Mouse (Mus musculus): ENCODE data around the gene Kiss1. TPM values are rescaled to one million over a fixed set of nuclear protein-coding genes. Genes with fewer than 3 reads are reported as not detected.
A peak's percentile ranks its signal among the peaks of the same experiment; 100 is the strongest.
"Not testable (repeated sequence)": the region's sequence is repeated elsewhere in the genome, so short reads cannot be mapped to it uniquely, and the experiment has no call there.

Kiss1 gene
- polyA plus RNA-seq, 1 experiment from 2014 or later, result not detected

DNA sequence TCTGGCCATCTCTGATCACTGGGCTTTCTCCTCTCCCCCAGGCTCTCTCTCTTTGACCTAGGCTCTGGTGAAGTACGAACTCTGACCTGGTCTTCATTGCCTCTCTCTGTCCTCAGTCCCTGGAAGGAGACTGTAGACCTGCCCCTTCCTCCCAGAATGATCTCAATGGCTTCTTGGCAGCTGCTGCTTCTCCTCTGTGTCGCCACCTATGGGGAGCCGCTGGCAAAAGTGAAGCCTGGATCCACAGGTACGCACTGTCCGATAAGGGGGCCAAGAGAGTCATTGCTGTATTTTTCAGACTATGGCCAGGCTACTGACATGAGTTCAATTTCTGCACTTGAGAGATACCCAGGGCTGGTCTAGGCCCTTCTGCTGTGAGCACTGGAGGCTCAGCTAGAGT is 5.4 kb downstream of the Kiss1 start:
- H3K9me3 ChIP-seq (ENCODE audit: control insufficient read depth, low read length), result no peaks in the 10 kb centered on the region
- no peak overlapping the region for H3K9ac ChIP-seq (ENCODE audit: low read length)
- peaks cover 10% of the 10 kb centered on the region; the same call in 1 of the 2 replicates for H3K4me1 ChIP-seq (replicated peaks; ENCODE audit: control insufficient read depth, insufficient read depth, low read length)
- no peak overlapping the region for H3K27ac ChIP-seq (ENCODE audit: low read depth)
- no peak for DNase-seq (ENCODE audit: low spot score)
- H3K4me2 ChIP-seq (ENCODE audit: low read length), result no peak overlapping the region
- no peak for ATAC-seq (replicated peaks; ENCODE audit: low FRiP score, low TSS enrichment, low read depth)
- 60% methylated on average over 5 of the region's 5 CpGs for WGBS
- peaks cover 8% of the 10 kb centered on the region; the same call in 1 of the 2 replicates for H3K27me3 ChIP-seq (replicated peaks; ENCODE audit: control insufficient read depth, insufficient read depth, low read length)
- no peak overlapping the region for H3K4me3 ChIP-seq (ENCODE audit: low read depth, low read length)
- no peaks in the 10 kb centered on the region for H3K36me3 ChIP-seq (ENCODE audit: control insufficient read depth, insufficient read depth, low read length)

DNA sequence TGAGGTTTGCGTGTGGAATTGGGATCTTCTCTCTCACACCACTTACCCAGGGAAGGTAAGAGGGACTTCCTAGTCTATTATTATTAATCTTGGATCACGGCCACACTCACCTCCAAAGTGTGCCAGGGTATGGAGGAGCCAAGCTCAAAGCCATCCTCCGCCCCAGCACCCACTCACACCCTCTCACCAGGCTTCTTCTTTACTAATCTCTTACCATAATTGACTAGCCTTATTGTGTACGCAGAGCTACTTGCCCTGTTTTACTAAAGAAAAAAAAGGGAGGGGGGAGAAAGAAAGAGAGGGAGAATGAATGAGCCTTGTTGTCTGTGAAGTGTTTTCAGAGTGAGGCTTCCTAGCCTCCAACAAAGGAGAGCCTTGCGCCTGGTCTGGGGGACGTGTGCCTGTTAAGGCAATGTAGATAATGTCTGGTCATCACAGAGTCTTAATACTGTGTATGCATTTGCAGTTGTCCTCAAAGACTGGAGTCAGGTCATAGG is 6.7 kb downstream of the Kiss1 start:
- Histone ChIP-seq H3K4me2 (ENCODE audit: low read length) (no peak overlapping the region), H3K9me3 (ENCODE audit: control insufficient read depth, low read length) (no peaks in the 10 kb centered on the region), H3K36me3 (ENCODE audit: control insufficient read depth, insufficient read depth, low read length) (no peaks in the 10 kb centered on the region), H3K4me1 (replicated peaks; ENCODE audit: control insufficient read depth, insufficient read depth, low read length) (peaks cover 10% of the 10 kb centered on the region; the same call in 1 of the 2 replicates), H3K4me3 (ENCODE audit: low read depth, low read length) (no peak overlapping the region), H3K27ac (ENCODE audit: low read depth) (no peak overlapping the region), H3K27me3 (replicated peaks; ENCODE audit: control insufficient read depth, insufficient read depth, low read length) (peaks cover 8% of the 10 kb centered on the region; the same call in 1 of the 2 replicates), H3K9ac (ENCODE audit: low read length) (no peak overlapping the region)
- ATAC-seq (replicated peaks; ENCODE audit: low FRiP score, low TSS enrichment, low read depth), result no peak
- WGBS, result 77% methylated on average over 6 of the region's 6 CpGs
- DNase-seq (ENCODE audit: low spot score), result no peak

DNA sequence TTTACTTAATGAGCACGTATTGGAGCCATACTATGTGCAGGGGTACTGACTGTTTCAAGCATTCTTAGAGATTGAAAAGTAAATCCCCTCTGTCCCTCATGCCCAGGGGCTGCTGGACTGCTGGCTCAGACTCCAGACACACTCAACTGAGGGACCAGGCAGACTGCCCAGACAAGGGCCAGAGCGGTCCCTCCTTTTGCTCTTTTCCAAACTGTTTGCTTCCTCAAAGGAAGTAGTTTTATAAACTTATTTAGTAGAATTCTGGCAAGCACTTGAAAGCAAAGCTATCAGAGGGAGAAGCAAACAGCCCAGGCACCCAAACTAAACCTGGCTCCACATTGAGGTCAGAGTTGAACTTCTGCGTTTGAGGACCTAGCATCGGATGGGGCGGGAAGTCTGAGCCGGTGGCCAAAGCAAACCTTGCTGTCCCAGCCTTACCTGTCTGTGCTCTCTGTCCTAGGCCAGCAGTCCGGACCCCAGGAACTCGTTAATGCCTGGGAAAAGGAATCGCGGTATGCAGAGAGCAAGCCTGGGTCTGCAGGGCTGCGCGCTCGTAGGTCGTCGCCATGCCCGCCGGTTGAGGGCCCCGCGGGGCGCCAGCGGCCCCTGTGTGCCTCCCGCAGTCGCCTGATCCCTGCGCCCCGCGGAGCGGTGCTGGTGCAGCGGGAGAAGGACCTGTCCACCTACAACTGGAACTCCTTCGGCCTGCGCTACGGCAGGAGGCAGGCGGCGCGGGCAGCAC is 7.4 kb downstream of the Kiss1 start:
- Histone ChIP-seq H3K9ac (ENCODE audit: low read length) (peak overlapping the region; percentile 17; the same call in 1 of the 2 replicates), H3K4me2 (ENCODE audit: low read length) (peak overlapping the region; percentile 58), H3K4me3 (ENCODE audit: low read depth, low read length) (peak overlapping the region; percentile 22), H3K4me1 (replicated peaks; ENCODE audit: control insufficient read depth, insufficient read depth, low read length) (peaks cover 10% of the 10 kb centered on the region; the same call in 1 of the 2 replicates), H3K9me3 (ENCODE audit: control insufficient read depth, low read length) (no peaks in the 10 kb centered on the region), H3K27ac (ENCODE audit: low read depth) (no peak overlapping the region), H3K27me3 (replicated peaks; ENCODE audit: control insufficient read depth, insufficient read depth, low read length) (peaks cover 8% of the 10 kb centered on the region; the same call in 1 of the 2 replicates), H3K36me3 (ENCODE audit: control insufficient read depth, insufficient read depth, low read length) (no peaks in the 10 kb centered on the region)
- ATAC-seq (replicated peaks; ENCODE audit: low FRiP score, low TSS enrichment, low read depth), result peak; percentile 55; the same call in 1 of the 2 replicates
- DNase-seq (ENCODE audit: low spot score), result peak; percentile 69
- 7% methylated on average over 34 of the region's 34 CpGs for WGBS

DNA sequence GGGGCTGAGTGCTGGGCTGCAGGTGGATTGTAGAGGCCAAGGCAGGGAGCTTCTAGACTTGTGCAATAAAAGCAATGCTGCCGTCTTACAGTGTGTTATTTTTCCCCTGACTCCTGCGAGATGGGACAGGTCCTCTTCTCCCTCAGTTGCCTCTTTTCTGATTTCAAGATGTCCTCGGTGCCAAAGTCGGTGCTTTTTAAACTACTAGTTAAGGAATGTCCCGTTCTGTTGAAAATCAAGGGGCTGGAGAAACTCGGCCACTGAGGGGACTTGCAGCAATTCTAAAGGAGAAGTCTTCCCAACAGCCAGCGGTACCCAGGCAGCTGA is 7.9 kb downstream of the Kiss1 start:
- Histone ChIP-seq H3K4me2 (ENCODE audit: low read length) (peak overlapping the region; percentile 58), H3K4me3 (ENCODE audit: low read depth, low read length) (peak overlapping the region; percentile 22), H3K36me3 (ENCODE audit: control insufficient read depth, insufficient read depth, low read length) (no peaks in the 10 kb centered on the region), H3K9ac (ENCODE audit: low read length) (0 out of 2 replicates have a peak overlapping the region, but pooled peaks have one; percentile 17), H3K9me3 (ENCODE audit: control insufficient read depth, low read length) (no peaks in the 10 kb centered on the region), H3K27me3 (replicated peaks; ENCODE audit: control insufficient read depth, insufficient read depth, low read length) (peaks cover 8% of the 10 kb centered on the region; the same call in 1 of the 2 replicates), H3K4me1 (replicated peaks; ENCODE audit: control insufficient read depth, insufficient read depth, low read length) (peaks cover 10% of the 10 kb centered on the region; the same call in 1 of the 2 replicates), H3K27ac (ENCODE audit: low read depth) (no peak overlapping the region)
- ATAC-seq (replicated peaks; ENCODE audit: low FRiP score, low TSS enrichment, low read depth) (no peak), DNase-seq (ENCODE audit: low spot score) (no peak)
- WGBS, result 24% methylated on average over 7 of the region's 7 CpGs

DNA sequence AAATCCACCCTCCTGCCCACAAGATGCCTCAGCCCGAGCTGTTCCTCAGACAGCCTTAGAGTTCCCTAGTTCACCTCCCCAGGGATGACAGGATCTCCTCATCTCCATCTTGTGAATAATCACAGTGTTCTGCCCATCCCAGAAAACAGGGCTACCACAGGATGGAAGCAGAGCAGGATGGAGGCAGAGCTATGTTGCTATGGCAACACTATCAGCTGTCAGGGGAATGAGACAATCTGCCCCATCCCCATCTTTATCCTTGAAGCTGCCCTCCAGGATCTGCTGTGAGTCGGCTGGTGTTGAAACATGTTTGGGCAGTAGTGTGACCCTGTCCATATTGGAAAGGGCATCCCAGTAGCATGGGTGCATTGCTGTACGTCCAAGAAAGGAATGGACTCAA is 9.5 kb downstream of the Kiss1 start:
- no peak for DNase-seq (ENCODE audit: low spot score)
- Histone ChIP-seq H3K27me3 (replicated peaks; ENCODE audit: control insufficient read depth, insufficient read depth, low read length) (peaks cover 8% of the 10 kb centered on the region; the same call in 1 of the 2 replicates), H3K27ac (ENCODE audit: low read depth) (no peak overlapping the region), H3K36me3 (ENCODE audit: control insufficient read depth, insufficient read depth, low read length) (no peaks in the 10 kb centered on the region), H3K4me2 (ENCODE audit: low read length) (no peak overlapping the region), H3K4me1 (replicated peaks; ENCODE audit: control insufficient read depth, insufficient read depth, low read length) (peaks cover 10% of the 10 kb centered on the region; the same call in 1 of the 2 replicates), H3K9ac (ENCODE audit: low read length) (no peak overlapping the region), H3K4me3 (ENCODE audit: low read depth, low read length) (no peak overlapping the region), H3K9me3 (ENCODE audit: control insufficient read depth, low read length) (no peaks in the 10 kb centered on the region)
- no peak for ATAC-seq (replicated peaks; ENCODE audit: low FRiP score, low TSS enrichment, low read depth)
- 69% methylated on average over 3 of the region's 3 CpGs for WGBS

DNA sequence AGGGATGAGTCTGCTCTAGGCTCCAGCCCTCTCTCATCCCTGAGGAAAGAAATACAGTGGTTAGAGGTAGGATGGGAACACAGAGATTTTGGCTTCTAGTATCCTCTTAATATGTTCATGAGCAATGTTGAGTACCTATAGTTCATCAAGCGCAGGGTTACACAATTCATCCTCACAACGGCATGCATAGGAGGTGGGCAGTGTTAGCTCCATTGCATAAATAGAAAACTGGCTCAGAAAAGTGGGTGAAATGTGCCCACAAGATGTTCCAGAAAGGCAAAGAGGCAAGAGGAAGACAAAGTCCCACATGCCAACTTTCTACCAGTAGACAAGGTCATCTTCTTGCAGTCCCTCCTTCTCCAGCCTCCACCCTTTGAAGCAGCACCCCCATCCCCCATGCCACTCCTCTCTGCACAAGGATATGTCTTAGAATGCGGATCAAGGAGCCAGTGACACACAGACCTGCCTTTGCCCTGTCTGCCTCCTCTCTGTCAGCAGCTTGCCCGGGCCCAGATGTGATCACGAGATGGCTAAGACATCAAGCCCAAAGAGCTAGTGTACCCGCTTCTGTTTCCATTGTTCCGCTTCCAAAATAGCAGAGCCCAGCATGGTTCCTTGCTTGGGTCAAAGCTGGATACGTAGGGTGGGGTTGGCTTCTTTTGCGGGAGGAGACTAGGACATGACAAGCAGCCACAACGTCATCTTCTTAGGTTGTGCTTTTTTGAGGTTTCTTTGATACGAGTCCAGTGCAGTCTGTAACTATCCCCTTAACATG is 11.2 kb downstream of the Kiss1 start:
- H3K9ac ChIP-seq (ENCODE audit: low read length), result no peak overlapping the region
- H3K36me3 ChIP-seq (ENCODE audit: control insufficient read depth, insufficient read depth, low read length), result no peaks in the 10 kb centered on the region
- peaks cover 7% of the 10 kb centered on the region; the same call in 1 of the 2 replicates for H3K27me3 ChIP-seq (replicated peaks; ENCODE audit: control insufficient read depth, insufficient read depth, low read length)
- no peaks in the 10 kb centered on the region for H3K9me3 ChIP-seq (ENCODE audit: control insufficient read depth, low read length)
- H3K27ac ChIP-seq (ENCODE audit: low read depth), result no peak overlapping the region
- ATAC-seq (replicated peaks; ENCODE audit: low FRiP score, low TSS enrichment, low read depth), result no peak
- no peak overlapping the region for H3K4me3 ChIP-seq (ENCODE audit: low read depth, low read length)
- WGBS, result 91% methylated on average over 11 of the region's 11 CpGs
- H3K4me2 ChIP-seq (ENCODE audit: low read length), result no peak overlapping the region
- H3K4me1 ChIP-seq (replicated peaks; ENCODE audit: control insufficient read depth, insufficient read depth, low read length), result peaks cover 10% of the 10 kb centered on the region; the same call in 1 of the 2 replicates
- no peak for DNase-seq (ENCODE audit: low spot score)

DNA sequence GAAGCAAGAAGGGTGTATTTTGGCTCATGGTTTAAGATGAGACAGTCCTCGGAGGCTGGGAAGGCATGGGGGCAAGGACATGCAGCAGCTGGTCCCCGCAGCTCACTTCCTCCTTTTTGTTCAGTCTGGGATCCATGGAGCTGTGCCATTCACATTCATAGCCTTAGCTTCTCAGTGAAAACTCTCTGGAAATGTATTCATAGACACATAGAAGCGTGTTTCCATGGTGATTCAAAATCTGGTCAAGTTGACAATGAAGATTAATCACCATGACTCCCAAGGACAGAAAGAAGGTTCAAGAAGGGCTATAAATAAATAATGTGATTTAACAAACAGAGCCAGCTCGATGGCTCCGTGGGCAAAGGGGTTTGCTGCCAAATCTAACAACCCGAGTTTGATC is 12.3 kb downstream of the Kiss1 start:
- ATAC-seq (replicated peaks; ENCODE audit: low FRiP score, low TSS enrichment, low read depth) (no peak), DNase-seq (ENCODE audit: low spot score) (no peak)
- Histone ChIP-seq H3K27ac (ENCODE audit: low read depth) (no peak overlapping the region), H3K27me3 (replicated peaks; ENCODE audit: control insufficient read depth, insufficient read depth, low read length) (peaks cover 5% of the 10 kb centered on the region; the same call in 1 of the 2 replicates), H3K4me3 (ENCODE audit: low read depth, low read length) (no peak overlapping the region), H3K4me2 (ENCODE audit: low read length) (no peak overlapping the region), H3K9ac (ENCODE audit: low read length) (no peak overlapping the region), H3K9me3 (ENCODE audit: control insufficient read depth, low read length) (no peaks in the 10 kb centered on the region), H3K36me3 (ENCODE audit: control insufficient read depth, insufficient read depth, low read length) (no peaks in the 10 kb centered on the region), H3K4me1 (replicated peaks; ENCODE audit: control insufficient read depth, insufficient read depth, low read length) (peaks cover 7% of the 10 kb centered on the region; the same call in 1 of the 2 replicates)
- WGBS, result 83% methylated on average over 6 of the region's 6 CpGs

DNA sequence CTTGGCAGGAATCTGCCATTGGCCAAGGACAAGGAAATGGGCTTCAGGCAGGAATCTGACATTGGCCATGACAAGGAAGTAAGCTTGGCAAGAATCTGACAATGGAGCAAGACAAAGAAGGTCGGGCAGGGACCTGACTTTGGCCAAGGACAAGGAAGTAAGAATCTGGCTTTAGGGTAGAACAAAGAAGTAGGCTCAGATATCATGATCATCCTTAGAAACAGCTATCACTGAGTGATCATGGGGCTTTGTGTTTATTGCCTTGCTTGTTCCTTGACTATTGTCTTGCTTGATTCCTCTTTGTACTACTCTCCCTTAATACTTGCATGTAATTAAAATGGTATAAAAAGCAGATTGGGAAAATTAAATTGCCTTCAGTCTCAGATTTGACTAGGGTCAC is 18.7 kb downstream of the Kiss1 start:
- not testable (repeated sequence) for H3K9ac ChIP-seq (ENCODE audit: low read length); H3K9me3 ChIP-seq (ENCODE audit: control insufficient read depth, low read length); H3K4me3 ChIP-seq (ENCODE audit: low read depth, low read length); H3K4me2 ChIP-seq (ENCODE audit: low read length); H3K27me3 ChIP-seq (replicated peaks; ENCODE audit: control insufficient read depth, insufficient read depth, low read length); ATAC-seq (replicated peaks; ENCODE audit: low FRiP score, low TSS enrichment, low read depth); H3K4me1 ChIP-seq (replicated peaks; ENCODE audit: control insufficient read depth, insufficient read depth, low read length); H3K36me3 ChIP-seq (ENCODE audit: control insufficient read depth, insufficient read depth, low read length); DNase-seq (ENCODE audit: low spot score); H3K27ac ChIP-seq (ENCODE audit: low read depth)
- 68% methylated on average over 1 of the region's 1 CpGs for WGBS

Measured in intestine, embryonic 14.5 days (tissue).